Mouse (Mus musculus) heart, postnatal 25 days (tissue): ENCODE measurements around the gene Sirpa. TPM values are rescaled to one million over a fixed set of nuclear protein-coding genes. Genes with fewer than 3 reads are reported as not detected.

Experiments used
- DNase-seq: peaks from one replicate; pipeline ENCODE4 v3.0.0; 2022; ENCODE audit warnings: low spot score
- intact Hi-C: fragments of 180-260 bp; cut with DNase I; formaldehyde crosslinking; loops from one replicate; pipeline ENCODE4 v1.15.1; 2025
- total RNA-seq, 2 experiments: library from RNA; stranded (reverse); gene quantifications; 2 replicates each; pipeline ENCODE4 v1.2.3; 2021

Gene Sirpa
- total RNA-seq, 2 experiments from 2014 or later, result 24.6 to 28.1 TPM

GRCm38 (mm10) chr2:129680236-129680635, 87.6 kb downstream of the Sirpa start:
- intact Hi-C loops, result no loop called here
- DNase-seq, result no peak

Other genes with a start within 250 kb of the Sirpa start
- not detected for gene Il1b, start 221.7 kb upstream of the Sirpa start, total RNA-seq
- not detected for gene F830045P16Rik, start 56.2 kb upstream of the Sirpa start, total RNA-seq
- not detected for gene Pdyn, start 107.0 kb downstream of the Sirpa start, total RNA-seq
- 10 to 100 TPM; 11.9 to 19.5 TPM for gene Stk35, start 207.7 kb downstream of the Sirpa start, total RNA-seq